Mouse (Mus musculus) gastrocnemius, postnatal 4 days (tissue): ENCODE data around the gene Adss. TPM values are rescaled to one million over a fixed set of nuclear protein-coding genes. Genes with fewer than 3 reads are reported as not detected.

Experiments
- DNase-seq, 2 experiments: peaks; one replicate each; pipeline ENCODE4 v3.0.0; 2021 to 2022; ENCODE audit warnings: low spot score in 2 of 2, mixed read lengths in 2 of 2
- total RNA-seq, 2 experiments: library from RNA; stranded (reverse); gene quantifications; 2 replicates each; pipeline ENCODE4 v1.2.3; 2021

Gene Adss
- total RNA-seq, 2 experiments from 2014 or later = 26.2 to 27.6 TPM

GRCm38 (mm10) chr1:177729043-177730024 is 67.0 kb downstream of the Adss start, which contains the start of gene 1700016C15Rik:
1700016C15Rik (plus strand) TSS chr1:177729814.
- DNase-seq = no peak

GRCm38 (mm10) chr1:177727883-177728525 is 68.3 kb downstream of the Adss start:
- DNase-seq = no peak

- DNase-seq = no peak
Measured at GRCm38 (mm10) chr1:177726870-177727269, 69.4 kb downstream of the Adss start.

GRCm38 (mm10) chr1:177723786-177724185 is 72.5 kb downstream of the Adss start:
- no peak for DNase-seq

- DNase-seq = no peak
Measured at GRCm38 (mm10) chr1:177719029-177719427, 77.3 kb downstream of the Adss start.

GRCm38 (mm10) chr1:177718340-177719028 is 77.8 kb downstream of the Adss start:
- DNase-seq = no peak

GRCm38 (mm10) chr1:177717057-177717835 is 79.1 kb downstream of the Adss start:
- DNase-seq = no peak

GRCm38 (mm10) chr1:177716448-177716847 is 79.9 kb downstream of the Adss start:
- no peak for DNase-seq

- no peak for DNase-seq
Measured at GRCm38 (mm10) chr1:177714397-177715012, 81.8 kb downstream of the Adss start.

GRCm38 (mm10) chr1:177713635-177714396 is 82.5 kb downstream of the Adss start:
- no peak for DNase-seq

Other genes starting within 250 kb of the Adss start
- gene 1700016C15Rik, start 66.7 kb downstream of the Adss start, total RNA-seq = not detected
- gene Catspere2, start 186.9 kb upstream of the Adss start, total RNA-seq = under 1 TPM; 0.20 to 0.23 TPM